Mouse (Mus musculus) embryonic facial prominence, embryonic 11.5 days (tissue): ENCODE results near the gene Cdk5. TPM values are rescaled to one million over a fixed set of nuclear protein-coding genes. Genes with fewer than 3 reads are reported as not detected.

Experiments
- ATAC-seq: fragments of 200-750 bp; cut with Nextera tagmentation; replicated peaks from 2 replicates; pipeline ENCODE4 v1.8.0; 2017; ENCODE audit warnings: low read depth; ENCODE audit not compliant: insufficient number of reproducible peaks, low FRiP score, low TSS enrichment
- DNase-seq: peaks from one replicate; pipeline ENCODE4 v3.0.0-alpha.2; 2015; ENCODE audit warnings: low spot score
- H3K27ac ChIP-seq: fragments of 300-500 bp; sonication (generic); replicated peaks from 2 replicates; pipeline ENCODE4 v1.5.1; 2014; ENCODE audit warnings: mild to moderate bottlenecking, low read depth, low read length, control low read depth
- H3K27me3 ChIP-seq: fragments of 300-500 bp; sonication (generic); 2 replicates; pipeline ENCODE4 v1.6.1; 2014; ENCODE audit warnings: mild to moderate bottlenecking, low read length, moderate library complexity, mixed read lengths; ENCODE audit not compliant: control insufficient read depth, insufficient read depth
- H3K36me3 ChIP-seq: fragments of 300-500 bp; sonication (generic); replicated peaks from 2 replicates; pipeline ENCODE4 v1.6.1; 2014; ENCODE audit warnings: low read depth, mild to moderate bottlenecking, low read length, moderate library complexity, mixed read lengths; ENCODE audit not compliant: control insufficient read depth, insufficient read depth
- H3K4me1 ChIP-seq: fragments of 300-500 bp; sonication (generic); 2 replicates; pipeline ENCODE4 v1.6.1; 2014; ENCODE audit warnings: low read length, mixed read lengths; ENCODE audit not compliant: control insufficient read depth, insufficient read depth
- H3K4me2 ChIP-seq: fragments of 300-500 bp; sonication (generic); 2 replicates; pipeline ENCODE4 v1.6.1; 2014; ENCODE audit warnings: low read depth, mild to moderate bottlenecking, control low read depth, low read length, moderate library complexity
- H3K4me3 ChIP-seq: fragments of 300-500 bp; sonication (generic); 2 replicates; pipeline ENCODE4 v1.5.1; 2014; ENCODE audit warnings: low read depth, low read length, control low read depth
- H3K9ac ChIP-seq: fragments of 300-500 bp; sonication (generic); replicated peaks from 2 replicates; pipeline ENCODE4 v1.6.1; 2014; ENCODE audit warnings: mild to moderate bottlenecking, control low read depth, low read length
- H3K9me3 ChIP-seq: fragments of 300-500 bp; sonication (generic); replicated peaks from 2 replicates; pipeline ENCODE4 v1.6.1; 2016; ENCODE audit warnings: mild to moderate bottlenecking, low read length, inconsistent platforms, mixed read lengths; ENCODE audit not compliant: control insufficient read depth
- WGBS: fragments of 180-500 bp; shearing (Covaris S2); extraction: QIAGEN DNeasy Blood & Tissue Kit; methylation state at CpG from one replicate; pipeline ENCODE4 v1.1.7; 2014; 5-methylcytosine and 5-hydroxymethylcytosine counted together
- polyA plus RNA-seq: library from polyadenylated mRNA; unstranded; fragments of >200 nt; fragmentation: Nextera tagmentation; extraction: Ambion mirVana; gene quantifications from 2 replicates; pipeline ENCODE4 v1.2.1, GENCODE M21; 2014

Gene Cdk5
- polyA plus RNA-seq, 1 experiment from 2014 or later = 50.8 TPM

DNA sequence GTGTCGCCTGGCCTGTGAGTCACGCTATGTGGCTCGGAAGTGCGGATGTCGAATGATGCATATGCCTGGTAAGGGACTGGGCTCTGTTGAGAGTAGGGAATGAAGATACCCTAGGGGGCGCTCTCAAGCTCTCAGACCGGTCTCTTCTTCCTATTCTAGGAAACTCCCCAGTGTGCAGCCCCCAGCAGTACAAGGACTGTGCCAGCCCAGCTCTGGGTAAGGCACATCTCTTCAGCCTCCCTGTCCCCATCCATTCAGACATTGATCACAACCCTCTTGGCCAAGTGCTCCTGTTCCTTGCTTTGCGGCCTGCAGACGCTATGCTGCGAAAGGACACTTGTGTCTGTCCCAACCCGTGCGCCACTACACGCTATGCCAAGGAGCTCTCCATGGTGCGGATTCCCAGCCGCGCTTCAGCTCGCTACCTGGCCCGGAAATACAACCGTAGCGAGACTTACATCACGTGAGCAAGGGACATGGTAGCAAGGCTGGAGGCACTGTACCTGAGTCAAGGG is 7.1 kb downstream of the Cdk5 start:
- H3K4me3 ChIP-seq = no peak overlapping the region
- no peaks in the 10 kb centered on the region for H3K27me3 ChIP-seq
- DNase-seq (peak; percentile 76), ATAC-seq (peak; percentile 22)
- no peaks in the 10 kb centered on the region for H3K9me3 ChIP-seq
- H3K4me1 ChIP-seq = no peaks in the 10 kb centered on the region; the same call in 1 of the 2 replicates
- no peaks in the 10 kb centered on the region; the same call in 1 of the 2 replicates for H3K36me3 ChIP-seq
- H3K4me2 ChIP-seq = no peak overlapping the region
- no peak overlapping the region for H3K9ac ChIP-seq
- no peak overlapping the region for H3K27ac ChIP-seq
- 6% methylated on average over 21 of the region's 21 CpGs for WGBS

DNA sequence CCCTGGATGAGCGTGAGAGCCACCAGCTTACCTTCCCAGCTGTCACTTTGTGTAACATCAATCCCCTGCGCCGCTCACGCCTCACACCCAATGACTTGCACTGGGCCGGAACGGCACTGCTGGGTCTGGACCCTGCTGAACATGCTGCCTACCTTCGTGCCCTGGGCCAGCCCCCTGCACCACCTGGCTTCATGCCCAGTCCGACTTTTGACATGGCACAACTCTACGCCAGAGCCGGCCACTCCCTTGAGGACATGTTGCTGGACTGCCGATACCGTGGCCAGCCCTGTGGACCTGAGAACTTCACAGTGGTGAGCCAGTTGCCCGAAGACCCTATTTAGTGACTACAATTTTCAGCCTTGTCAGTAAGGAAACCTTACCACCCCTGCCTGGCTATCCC is 9.4 kb downstream of the Cdk5 start:
- Histone ChIP-seq H3K9ac (no peak overlapping the region), H3K9me3 (no peaks in the 10 kb centered on the region), H3K27ac (no peak overlapping the region), H3K27me3 (no peaks in the 10 kb centered on the region), H3K4me1 (no peaks in the 10 kb centered on the region), H3K36me3 (no peaks in the 10 kb centered on the region; the same call in 1 of the 2 replicates), H3K4me3 (no peak overlapping the region), H3K4me2 (no peak overlapping the region)
- 83% methylated on average over 13 of the region's 13 CpGs for WGBS
- ATAC-seq (peak; percentile 31; the same call in 1 of the 2 replicates), DNase-seq (no peak)

DNA sequence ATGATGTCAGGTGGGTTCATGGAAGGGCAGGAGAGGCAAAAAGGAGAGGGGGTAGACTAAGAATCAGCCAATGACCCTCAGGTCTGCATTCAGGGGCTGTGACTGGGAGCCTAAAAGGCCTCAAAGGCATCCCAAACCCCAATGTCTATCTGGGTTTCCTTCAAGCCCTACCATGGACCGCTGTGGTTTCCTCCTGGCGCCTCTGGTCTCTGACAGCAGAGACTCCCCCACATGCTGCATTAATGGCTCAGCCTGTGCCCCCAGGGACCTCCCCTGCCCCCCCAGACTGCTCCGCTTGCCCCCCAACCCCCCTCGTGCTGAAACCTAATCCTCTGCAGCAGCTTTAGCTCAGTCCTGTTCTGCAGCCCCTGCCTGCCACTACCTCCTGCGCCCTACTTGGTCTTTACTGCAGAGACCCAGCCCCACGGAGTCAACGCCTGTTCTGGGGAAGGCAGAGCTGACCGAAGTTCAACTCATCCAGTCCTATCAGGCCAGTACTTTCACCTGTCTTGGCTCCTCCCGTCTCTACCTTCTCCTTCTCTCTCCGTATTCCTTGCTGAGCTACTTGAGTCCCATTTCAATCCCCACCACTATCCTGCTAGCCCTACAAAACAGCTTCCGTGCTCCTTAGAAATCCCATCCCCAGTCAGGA is 10.2 kb downstream of the Cdk5 start, which contains the start of gene Asic3:
Gene Asic3, plus strand, starts transcription at position 351 of the 652 bp plus-strand sequence.
- no peaks in the 10 kb centered on the region for H3K4me1 ChIP-seq
- H3K27ac ChIP-seq = no peak within 1 kb of the TSS
- H3K4me3 ChIP-seq = no peak within 1 kb of the TSS
- no peaks in the 10 kb centered on the region for H3K9me3 ChIP-seq
- DNase-seq (peak; percentile 35), ATAC-seq (no peak)
- H3K27me3 ChIP-seq = no peaks in the 10 kb centered on the region
- no peak within 1 kb of the TSS for H3K4me2 ChIP-seq
- H3K36me3 ChIP-seq = no peaks in the 10 kb centered on the region
- H3K9ac ChIP-seq = peak within 1 kb of the TSS; percentile 10; the same call in 1 of the 2 replicates
- WGBS = 38% methylated on average over 11 of the region's 11 CpGs

DNA sequence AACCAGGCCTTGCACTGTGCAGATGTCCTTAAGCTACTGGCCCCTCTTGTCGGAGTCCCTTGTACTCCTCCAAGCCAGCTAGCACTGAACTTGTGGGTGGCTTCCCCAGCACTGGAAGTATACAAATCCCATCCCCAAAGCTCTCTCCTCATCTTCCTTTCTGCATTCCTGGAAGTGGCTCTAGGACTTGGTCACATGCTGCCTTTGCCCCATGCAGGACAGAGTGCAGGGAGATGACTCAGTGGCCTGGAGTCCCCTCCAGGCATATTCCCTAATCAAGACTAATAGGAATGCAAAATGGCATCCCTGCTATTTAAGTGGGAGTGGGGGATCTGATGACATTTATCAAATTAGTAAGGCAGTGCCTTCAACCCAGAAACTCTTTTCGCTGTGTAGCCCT is 11.3 kb downstream of the Cdk5 start:
- 86% methylated on average over 2 of the region's 2 CpGs for WGBS
- H3K27ac ChIP-seq = no peak overlapping the region
- H3K36me3 ChIP-seq = no peaks in the 10 kb centered on the region
- no peak overlapping the region for H3K4me2 ChIP-seq
- DNase-seq (no peak), ATAC-seq (no peak)
- H3K4me3 ChIP-seq = no peak overlapping the region
- H3K27me3 ChIP-seq = no peaks in the 10 kb centered on the region
- no peaks in the 10 kb centered on the region for H3K4me1 ChIP-seq
- H3K9me3 ChIP-seq = no peaks in the 10 kb centered on the region
- H3K9ac ChIP-seq = no peak overlapping the region

DNA sequence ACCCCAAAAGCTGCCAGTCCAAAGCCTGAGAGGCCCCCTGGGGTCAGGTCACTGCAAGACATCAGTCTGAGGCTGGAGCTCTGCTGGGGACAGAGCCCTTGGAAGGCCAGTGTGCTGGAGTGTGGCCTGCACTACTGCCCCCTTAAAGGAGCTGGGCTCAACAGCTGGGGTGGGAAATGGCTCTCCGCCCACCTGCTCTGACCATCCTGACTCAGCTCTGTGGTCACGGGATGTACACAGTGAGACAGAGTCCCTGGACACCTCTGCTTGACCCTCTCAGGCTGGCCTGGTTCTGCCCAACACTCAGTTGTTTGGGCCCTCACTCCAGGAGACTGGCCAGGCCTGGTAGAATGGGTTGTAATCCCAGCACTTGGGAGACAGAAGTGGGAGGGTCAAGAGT is 13.9 kb downstream of the Cdk5 start:
- Histone ChIP-seq H3K4me3 (no peak overlapping the region), H3K4me1 (no peaks in the 10 kb centered on the region), H3K9me3 (no peaks in the 10 kb centered on the region), H3K4me2 (no peak overlapping the region), H3K9ac (no peak overlapping the region), H3K27ac (no peak overlapping the region), H3K36me3 (no peaks in the 10 kb centered on the region), H3K27me3 (no peaks in the 10 kb centered on the region)
- ATAC-seq (no peak), DNase-seq (no peak)
- WGBS = 75% methylated on average over 2 of the region's 2 CpGs

DNA sequence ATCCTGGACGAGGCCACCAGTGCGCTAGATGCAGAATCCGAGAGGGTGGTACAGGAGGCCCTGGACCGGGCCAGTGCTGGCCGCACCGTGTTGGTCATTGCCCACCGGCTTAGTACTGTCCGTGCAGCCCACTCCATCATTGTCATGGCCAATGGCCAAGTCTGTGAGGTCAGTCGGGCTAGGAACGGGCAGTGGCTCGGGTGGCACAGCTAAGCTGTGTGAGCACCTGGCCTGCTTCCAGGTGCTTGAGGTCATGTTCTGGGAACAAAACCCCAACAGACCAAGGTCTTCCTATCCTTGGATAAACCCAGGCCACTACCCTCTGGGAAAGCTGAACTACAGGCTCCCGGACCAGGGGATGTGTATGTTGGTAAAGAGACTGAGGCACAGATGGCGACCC is 14.7 kb downstream of the Cdk5 start:
- Histone ChIP-seq H3K36me3 (no peaks in the 10 kb centered on the region), H3K27me3 (no peaks in the 10 kb centered on the region), H3K27ac (no peak overlapping the region), H3K9ac (no peak overlapping the region), H3K4me1 (no peaks in the 10 kb centered on the region), H3K4me3 (no peak overlapping the region), H3K4me2 (no peak overlapping the region), H3K9me3 (no peaks in the 10 kb centered on the region)
- ATAC-seq (no peak), DNase-seq (no peak)
- WGBS = 95% methylated on average over 13 of the region's 13 CpGs

DNA sequence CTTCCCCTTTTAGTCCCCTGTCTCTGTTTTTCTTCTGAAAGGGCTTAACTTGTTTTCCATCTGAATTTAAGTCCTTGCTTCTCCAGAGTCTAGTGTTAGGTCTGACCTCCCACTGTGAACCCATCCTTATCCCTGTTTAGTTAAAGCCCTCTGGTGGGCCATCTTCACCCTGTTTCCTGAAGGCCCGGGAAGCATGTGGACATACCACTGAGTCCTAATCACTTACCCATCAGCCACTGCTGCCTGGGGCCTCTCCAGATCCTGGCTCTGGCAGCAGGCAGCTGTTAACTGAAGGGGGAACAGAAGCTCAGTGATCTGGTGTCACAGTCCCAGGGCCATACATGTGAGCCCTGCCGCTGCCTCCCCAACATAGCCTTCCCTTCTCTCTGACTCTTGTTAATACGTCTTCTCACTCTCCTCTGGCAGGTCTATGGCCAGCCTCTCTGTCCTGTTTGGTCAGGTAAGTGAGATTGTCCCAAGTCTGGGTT is 17.9 kb downstream of the Cdk5 start:
- H3K36me3 ChIP-seq = no peaks in the 10 kb centered on the region

DNA sequence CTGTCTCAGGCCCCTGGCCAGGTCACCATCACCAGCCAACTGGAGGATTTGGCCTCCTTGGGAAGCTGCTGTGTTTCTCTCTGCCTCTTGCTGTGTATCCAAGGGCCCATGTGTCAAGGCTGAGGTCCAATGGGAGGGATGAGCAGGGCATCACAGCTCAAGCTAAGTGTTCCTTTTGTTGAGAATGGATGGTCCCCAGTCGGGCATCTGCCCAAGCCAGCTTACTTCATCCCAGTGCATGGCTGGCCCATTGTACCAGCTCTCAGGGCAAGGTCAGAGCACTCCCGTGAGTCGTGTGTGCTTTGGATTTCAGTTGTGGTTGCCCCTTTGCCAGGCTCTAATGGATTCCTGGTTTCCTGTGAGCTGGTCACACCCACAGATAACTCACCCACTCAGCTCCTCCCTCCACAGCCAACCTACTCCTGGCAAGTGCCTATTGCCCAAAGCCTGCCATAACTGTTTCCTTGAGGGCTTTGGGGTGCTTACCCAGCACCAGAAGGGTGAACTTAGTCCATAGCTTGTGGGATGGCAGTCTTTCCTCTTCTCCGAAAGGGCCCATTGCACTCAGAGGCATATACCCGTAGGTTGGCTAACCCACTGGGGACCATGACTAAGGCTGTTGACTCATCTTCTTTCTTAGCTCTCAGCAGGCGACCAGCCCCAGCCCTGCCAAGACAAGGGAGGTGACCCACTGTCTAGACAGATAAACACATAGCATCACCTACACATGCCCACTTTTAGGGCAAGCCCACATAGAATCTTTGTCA is 18.6 kb downstream of the Cdk5 start:
- H3K4me3 ChIP-seq = no peak overlapping the region
- no peak overlapping the region for H3K4me2 ChIP-seq
- no peak overlapping the region for H3K27ac ChIP-seq
- WGBS = 81% methylated on average over 6 of the region's 6 CpGs
- H3K9me3 ChIP-seq = no peaks in the 10 kb centered on the region
- H3K27me3 ChIP-seq = no peaks in the 10 kb centered on the region
- H3K4me1 ChIP-seq = no peaks in the 10 kb centered on the region; the same call in 1 of the 2 replicates
- no peaks in the 10 kb centered on the region for H3K36me3 ChIP-seq
- no peak overlapping the region for H3K9ac ChIP-seq
- DNase-seq (no peak), ATAC-seq (no peak)

More for the DNA sequence above, 17.9 kb downstream of the Cdk5 start:
- Histone ChIP-seq H3K4me3 (no peak overlapping the region), H3K27me3 (no peaks in the 10 kb centered on the region), H3K9ac (no peak overlapping the region), H3K27ac (no peak overlapping the region), H3K4me1 (no peaks in the 10 kb centered on the region), H3K9me3 (no peaks in the 10 kb centered on the region), H3K4me2 (no peak overlapping the region)
- no peak for DNase-seq
- no peak for ATAC-seq
- 66% methylated on average over 3 of the region's 3 CpGs for WGBS
